In genomic region chr5:115167396-115167795, GRCm38 (mm10) we compare ENCODE assay signal across 8 mouse cellular contexts. TPM values are rescaled to one million over a fixed set of nuclear protein-coding genes. Genes with fewer than 3 reads are reported as not detected.
A peak's percentile ranks its signal among the peaks of the same experiment; 100 is the strongest.
DNase-seq lines count a peak whose midpoint lies in the region; ATAC-seq and TF ChIP-seq lines count a peak whose summit lies in the region.

No protein-coding gene starts in this region.

- no peak overlapping the region for H3K9ac ChIP-seq in liver, adult 2 months (ENCODE audit: low read depth, low read length)
- no peak overlapping the region for H3K9ac ChIP-seq in hindbrain, postnatal 0 days (replicated peaks; ENCODE audit: low read length)

- TF ChIP-seq CTCF in kidney, adult 2 months (conservative IDR thresholded peaks at IDR 0.05; ENCODE audit: insufficient read depth, insufficient read length, low read depth, low read length), result no peak
- TF ChIP-seq CTCF in liver, adult 2 months (IDR thresholded peaks at IDR 0.05; ENCODE audit: low read depth, low read length), result no peak
- no peak for TF ChIP-seq CTCF in hindbrain, postnatal 0 days (IDR thresholded peaks at IDR 0.05; ENCODE audit: low read depth)

- H3K9me3 ChIP-seq in hindbrain, postnatal 0 days (ENCODE audit: low read length), result no peaks in the 10 kb centered on the region

- 34% methylated on average over 6 of the region's 6 CpGs for WGBS in kidney, adult 2 months
- 31% methylated on average over 6 of the region's 6 CpGs for WGBS in liver, adult 2 months
- 60% methylated on average over 6 of the region's 6 CpGs for WGBS in hindbrain, postnatal 0 days

- H3K4me1 ChIP-seq in kidney, adult 2 months (ENCODE audit: control insufficient read depth, insufficient read depth, low read length), result peaks cover 7% of the 10 kb centered on the region
- peaks cover 10% of the 10 kb centered on the region; the same call in 1 of the 2 replicates for H3K4me1 ChIP-seq in liver, adult 2 months (ENCODE audit: control insufficient read depth, insufficient read depth, low read length)
- 0 out of 2 replicates have a peak, but pooled peaks cover 3% of the 10 kb centered on the region for H3K4me1 ChIP-seq in hindbrain, postnatal 0 days (ENCODE audit: insufficient read depth, low read length)

- H3K27me3 ChIP-seq in kidney, adult 2 months (replicated peaks; ENCODE audit: control insufficient read depth, insufficient read depth, low read length), result no peaks in the 10 kb centered on the region
- H3K27me3 ChIP-seq in liver, adult 2 months (ENCODE audit: control insufficient read depth, insufficient read depth, low read length), result no peaks in the 10 kb centered on the region
- H3K27me3 ChIP-seq in hindbrain, postnatal 0 days (ENCODE audit: insufficient read depth, low read length), result no peaks in the 10 kb centered on the region

- no peak overlapping the region for H3K4me2 ChIP-seq in hindbrain, postnatal 0 days (ENCODE audit: low read depth, low read length)

- DNase-seq in kidney, adult 2 months, result peak; percentile 66
- DNase-seq in kidney, adult 9 months, result no peak
- peak; percentile 91 for DNase-seq in T-cell, adult 2 months (ENCODE audit: low spot score)
- peak; percentile 92 for DNase-seq in liver, adult 2 months (ENCODE audit: extremely low read depth, low read depth, low spot score)
- peak; percentile 61 to 79 for DNase-seq in spleen, postnatal 4 days (ENCODE audit: low spot score in 2 of 2)
- DNase-seq in layer of hippocampus, postnatal 25 days (ENCODE audit: extremely low spot score in 1 of 2, low spot score in 1 of 2), result no peak
- no peak for DNase-seq in hindbrain, postnatal 0 days (ENCODE audit: low spot score)
- DNase-seq in frontal cortex, postnatal 14 days (ENCODE audit: low spot score in 2 of 2), result no peak

- no peaks in the 10 kb centered on the region for H3K79me2 ChIP-seq in liver, adult 2 months (ENCODE audit: control insufficient read depth, insufficient read depth, low read length)

- no peak for TF ChIP-seq POLR2A in kidney, adult 2 months (IDR thresholded peaks at IDR 0.05; ENCODE audit: low read depth, low read length)
- no peak for TF ChIP-seq POLR2A in liver, adult 2 months (IDR thresholded peaks at IDR 0.05; ENCODE audit: extremely low read depth, insufficient read depth, low read length)

- H3K36me3 ChIP-seq in kidney, adult 2 months (ENCODE audit: control insufficient read depth, insufficient read depth, low read length), result no peaks in the 10 kb centered on the region
- H3K36me3 ChIP-seq in liver, adult 2 months (ENCODE audit: control insufficient read depth, insufficient read depth, low read length), result no peaks in the 10 kb centered on the region
- H3K36me3 ChIP-seq in hindbrain, postnatal 0 days (ENCODE audit: insufficient read depth, low read length), result no peaks in the 10 kb centered on the region

- H3K27ac ChIP-seq in kidney, adult 2 months (ENCODE audit: insufficient read depth, low read depth, low read length), result peak overlapping the region; percentile 56; the same call in 1 of the 2 replicates
- H3K27ac ChIP-seq in liver, adult 2 months (replicated peaks; ENCODE audit: insufficient read depth, low read depth, low read length), result no peak overlapping the region
- H3K27ac ChIP-seq in hindbrain, postnatal 0 days, result no peak overlapping the region

- ATAC-seq in hindbrain, postnatal 0 days, result no peak

- no peak overlapping the region for H3K4me3 ChIP-seq in kidney, adult 2 months (ENCODE audit: insufficient read depth, low read depth, low read length)
- H3K4me3 ChIP-seq in liver, adult 2 months (ENCODE audit: insufficient read depth, low read depth, low read length), result no peak overlapping the region
- H3K4me3 ChIP-seq in hindbrain, postnatal 0 days (ENCODE audit: low read length), result no peak overlapping the region

RNA-seq across cellular contexts. Expression of gene Mlec, which starts 9.4 kb away (rescaled TPM):
- polyA plus RNA-seq in kidney, adult 2 months (2012; rRNA removed), result 202 and 209 TPM in 2 replicates
- total RNA-seq in liver, adult 2 months (2014; rRNA removed), result 33.7 and 44.7 TPM in 2 replicates
- 40.8 and 41.8 TPM in 2 replicates for polyA plus RNA-seq in liver, adult 2 months (2012; rRNA removed)
- total RNA-seq in layer of hippocampus, postnatal 25 days (2021), result 10 to 100 TPM; 75.6 to 86.5 TPM
- total RNA-seq in hindbrain, postnatal 0 days (2014; rRNA removed), result 65.5 and 80.9 TPM in 2 replicates
- 15.5 and 20.6 TPM in 2 replicates for polyA plus RNA-seq in hindbrain, postnatal 0 days (2015; fragmentation: Nextera tagmentation; extraction: Ambion mirVana)

RNA-seq across cellular contexts. Expression of gene Cabp1, which starts 26.8 kb away (rescaled TPM):
- 1.7 and 2.6 TPM in 2 replicates for polyA plus RNA-seq in kidney, adult 2 months (2012; rRNA removed)
- 0.09 TPM in 1 of 2 replicates, not detected in the other for total RNA-seq in liver, adult 2 months (2014; rRNA removed)
- polyA plus RNA-seq in liver, adult 2 months (2012; rRNA removed), result 0.07 and 0.21 TPM in 2 replicates
- 100 to 1,000 TPM; 118 to 121 TPM for total RNA-seq in layer of hippocampus, postnatal 25 days (2021)
- 21.4 and 34.6 TPM in 2 replicates for total RNA-seq in hindbrain, postnatal 0 days (2014; rRNA removed)
- polyA plus RNA-seq in hindbrain, postnatal 0 days (2015; fragmentation: Nextera tagmentation; extraction: Ambion mirVana), result 20.9 and 23.6 TPM in 2 replicates

RNA-seq across cellular contexts. Expression of gene Unc119b, which starts 32.6 kb away (rescaled TPM):
- 138 and 141 TPM in 2 replicates for polyA plus RNA-seq in kidney, adult 2 months (2012; rRNA removed)
- total RNA-seq in liver, adult 2 months (2014; rRNA removed), result 12.5 and 17.3 TPM in 2 replicates
- polyA plus RNA-seq in liver, adult 2 months (2012; rRNA removed), result 29.4 and 32.0 TPM in 2 replicates
- 10 to 100 TPM; 26.8 to 30.9 TPM for total RNA-seq in layer of hippocampus, postnatal 25 days (2021)
- 27.0 and 32.1 TPM in 2 replicates for total RNA-seq in hindbrain, postnatal 0 days (2014; rRNA removed)
- 22.5 and 23.4 TPM in 2 replicates for polyA plus RNA-seq in hindbrain, postnatal 0 days (2015; fragmentation: Nextera tagmentation; extraction: Ambion mirVana)

RNA-seq across cellular contexts. Expression of gene Acads, which starts 48.2 kb away (rescaled TPM):
- polyA plus RNA-seq in kidney, adult 2 months (2012; rRNA removed), result 220 and 241 TPM in 2 replicates
- 140 and 143 TPM in 2 replicates for total RNA-seq in liver, adult 2 months (2014; rRNA removed)
- polyA plus RNA-seq in liver, adult 2 months (2012; rRNA removed), result 255 and 293 TPM in 2 replicates
- 1 to 10 TPM; 8.0 to 8.1 TPM for total RNA-seq in layer of hippocampus, postnatal 25 days (2021)
- 30.3 and 32.5 TPM in 2 replicates for total RNA-seq in hindbrain, postnatal 0 days (2014; rRNA removed)
- 22.1 and 25.3 TPM in 2 replicates for polyA plus RNA-seq in hindbrain, postnatal 0 days (2015; fragmentation: Nextera tagmentation; extraction: Ambion mirVana)

Comparison
In these comparisons a context has a peak if more than half of its experiments do, and no peak if none do; other contexts are left out.
1. DNase-seq: peak in kidney, adult 2 months (single experiment), T-cell, adult 2 months (single experiment), liver, adult 2 months (single experiment) and spleen, postnatal 4 days (2 of 2); none in kidney, adult 9 months (single experiment), layer of hippocampus, postnatal 25 days (0 of 2), hindbrain, postnatal 0 days (single experiment) and frontal cortex, postnatal 14 days (0 of 2).
2. RNA of gene Cabp1, which starts 26.8 kb away (total RNA-seq): 118 to 121 TPM in layer of hippocampus, postnatal 25 days and 21.4 to 34.6 TPM in hindbrain, postnatal 0 days; 0.09 TPM in liver, adult 2 months; every median in the first group is over 10 times any median in the second.